In the genomic region with DNA sequence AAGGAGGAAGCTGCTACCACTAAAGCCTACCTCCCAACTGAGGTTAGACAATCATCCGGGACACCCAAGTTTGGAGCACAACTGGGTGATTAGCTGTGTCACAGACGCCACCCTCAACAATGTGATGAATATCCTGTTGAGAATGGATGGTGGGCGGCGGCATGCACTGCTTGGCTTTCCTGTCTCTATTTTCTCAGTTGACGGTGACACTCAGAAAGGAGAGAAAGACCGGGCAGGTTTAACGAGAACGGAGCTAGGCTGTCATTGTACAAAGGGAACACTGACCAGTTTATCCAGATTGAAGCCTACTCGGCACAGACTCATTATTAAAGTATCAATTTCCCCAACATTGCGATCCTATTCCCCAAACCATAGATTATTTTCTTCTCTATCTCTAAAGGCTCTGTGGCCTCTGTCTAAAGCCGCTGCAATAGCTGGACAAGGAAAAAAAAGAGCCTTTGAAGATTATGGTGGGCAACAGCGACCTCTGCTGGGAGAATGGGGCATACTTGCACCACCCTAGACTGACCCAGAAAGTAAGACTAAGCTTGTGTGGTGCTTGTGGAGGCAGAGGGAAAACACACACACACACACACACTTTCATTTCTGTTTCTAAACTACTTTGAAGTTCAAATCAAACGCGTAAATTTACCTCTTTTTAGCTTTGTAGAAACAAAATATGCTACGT, we compare ENCODE assay signal across 9 mouse cellular contexts. TPM values are rescaled to one million over a fixed set of nuclear protein-coding genes. Genes with fewer than 3 reads are reported as not detected.
DNase-seq lines count a peak whose midpoint lies in the region; ATAC-seq lines count a peak whose summit lies in the region.
"Had no signal": no experiment of that assay in that cellular context is flagged by ENCODE, and none has a peak within 500 bp of the region (broad histone marks: within the 10 kb centered on the region; RNA-seq: fewer than 3 reads in every experiment).

No protein-coding gene starts in this region.

- H3K9me3 ChIP-seq in lung, embryonic 15.5 days: no peaks in the 10 kb centered on the region

- H3K27me3 ChIP-seq in lung, embryonic 15.5 days: no peaks in the 10 kb centered on the region; the same call in 1 of the 2 replicates

- H3K4me3 ChIP-seq in lung, embryonic 15.5 days: no peak overlapping the region
- H3K4me3 ChIP-seq: myocyte had no signal

- peak; percentile 71 for DNase-seq in Muller cell, postnatal 12 days (ENCODE audit: inconsistent ontology term)
- DNase-seq in cerebellum, adult 8-10 months: peak; percentile 55
- peak; percentile 55 for DNase-seq in layer of hippocampus, adult 9-10 months (ENCODE audit: low spot score)
- DNase-seq in ovary, postnatal 10 days (ENCODE audit: low spot score): peak; percentile 76
- peak; percentile 75 to 78 for DNase-seq in urinary bladder, adult 18-20 months (ENCODE audit: low spot score in 2 of 2)

- 38% methylated on average over 15 of the region's 15 CpGs for WGBS in lung, embryonic 15.5 days

- peak; percentile 78 for ATAC-seq in frontal cortex, adult (ENCODE audit: low TSS enrichment)
- peak; percentile 34 to 58; a peak in 1 of 4 replicates for ATAC-seq in hematopoietic stem cell, adult 5-6 weeks (replicated peaks in 1 of 2; ENCODE audit: insufficient read depth in 1 of 2, low FRiP score in 2 of 2, low TSS enrichment in 1 of 2, low read depth in 1 of 2, poor library complexity in 2 of 2, severe bottlenecking in 2 of 2)
- peak; percentile 78 for ATAC-seq in lung, embryonic 15.5 days (ENCODE audit: borderline replicate concordance, extremely low read depth, low FRiP score, low TSS enrichment)

- peak overlapping the region; percentile 25 for H3K4me2 ChIP-seq in lung, embryonic 15.5 days

- H3K36me3 ChIP-seq in lung, embryonic 15.5 days: no peaks in the 10 kb centered on the region

- no peak overlapping the region for H3K27ac ChIP-seq in lung, embryonic 15.5 days

- peaks cover 4% of the 10 kb centered on the region; the same call in 1 of the 2 replicates for H3K4me1 ChIP-seq in lung, embryonic 15.5 days

- H3K9ac ChIP-seq in lung, embryonic 15.5 days: no peak overlapping the region

RNA-seq across cellular contexts. Expression of gene Tmem30b, which starts 29.0 kb away (rescaled TPM):
- total RNA-seq in hematopoietic stem cell, adult 5-6 weeks (2017): not detected in 2 replicates
- polyA plus RNA-seq in lung, embryonic 15.5 days (2015; fragmentation: Nextera tagmentation; extraction: Ambion mirVana): 7.2 and 8.1 TPM in 2 replicates
- polyA plus RNA-seq: myocyte had no signal
